Comparison of ENCODE assay signal across 7 mouse cellular contexts in genomic region chr11:63136205-63136604, GRCm38 (mm10). TPM values are rescaled to one million over a fixed set of nuclear protein-coding genes. Genes with fewer than 3 reads are reported as not detected.
DNase-seq lines count a peak whose midpoint lies in the region; ATAC-seq lines count a peak whose summit lies in the region.

No protein-coding gene starts in this region.

- peak; percentile 44 to 48 for DNase-seq in right cerebral cortex, postnatal 10 days (ENCODE audit: low spot score in 2 of 2)
- DNase-seq in right cerebral cortex, postnatal 4 days: no peak
- DNase-seq in gastrocnemius, postnatal 25 days: peak; percentile 63
- DNase-seq in skeletal muscle tissue, adult 2 months (ENCODE audit: low read depth, low spot score): peak; percentile 65
- no peak for DNase-seq in cerebellum, postnatal 36 days

- 0 out of 2 replicates have a peak overlapping the region, but pooled peaks have one; percentile 2 for H3K4me2 ChIP-seq in kidney, embryonic 16.5 days (replicated peaks; ENCODE audit: low read depth, low read length)

- peak overlapping the region; percentile 49 for H3K9ac ChIP-seq in kidney, embryonic 16.5 days (replicated peaks; ENCODE audit: low read length)

- peaks cover 39% of the 10 kb centered on the region for H3K4me1 ChIP-seq in kidney, embryonic 16.5 days (ENCODE audit: insufficient read depth, low read length)

- peaks cover 10% of the 10 kb centered on the region; the same call in 1 of the 2 replicates for H3K36me3 ChIP-seq in kidney, embryonic 16.5 days (ENCODE audit: insufficient read depth, low read length)

- peaks cover 20% of the 10 kb centered on the region for H3K27me3 ChIP-seq in kidney, embryonic 16.5 days (ENCODE audit: insufficient read depth, low read length)

- no peaks in the 10 kb centered on the region for H3K9me3 ChIP-seq in kidney, embryonic 16.5 days (ENCODE audit: low read length)

- no peak overlapping the region for H3K4me3 ChIP-seq in kidney, embryonic 16.5 days (ENCODE audit: low read length)

- ATAC-seq in kidney, embryonic 16.5 days (ENCODE audit: low FRiP score, low TSS enrichment): no peak
- ATAC-seq in erythroid progenitor cell, adult 5-6 weeks (replicated peaks; ENCODE audit: low FRiP score, poor library complexity, severe bottlenecking): no peak

- WGBS in kidney, embryonic 16.5 days: 71% methylated on average over 6 of the region's 6 CpGs

- peak overlapping the region; percentile 79; the same call in 1 of the 2 replicates for H3K27ac ChIP-seq in kidney, embryonic 16.5 days (ENCODE audit: low read length)

RNA-seq across cellular contexts. Expression of gene Pmp22, which starts 7.4 kb away (rescaled TPM):
- total RNA-seq in gastrocnemius, postnatal 25 days (2021): 10 to 100 TPM; 67.7 to 85.9 TPM
- 121 and 130 TPM in 2 replicates for polyA plus RNA-seq in kidney, embryonic 16.5 days (2015; fragmentation: Nextera tagmentation; extraction: Ambion mirVana)
- 1.7 and 1.8 TPM in 2 replicates for total RNA-seq in erythroid progenitor cell, adult 5-6 weeks (2015; ENCODE audit: low replicate concordance)
- total RNA-seq in erythroid progenitor cell, adult 5-6 weeks (2017; ENCODE audit: low replicate concordance): 1.2 TPM in 1 of 2 replicates, not detected in the other

Comparison
In these comparisons a context has a peak if more than half of its experiments do, and no peak if none do; other contexts are left out.
1. DNase-seq: peak in right cerebral cortex, postnatal 10 days (2 of 2), gastrocnemius, postnatal 25 days (single experiment) and skeletal muscle tissue, adult 2 months (single experiment); none in right cerebral cortex, postnatal 4 days (single experiment) and cerebellum, postnatal 36 days (0 of 2).
2. RNA of gene Pmp22, which starts 7.4 kb away (total RNA-seq): 67.7 to 85.9 TPM in gastrocnemius, postnatal 25 days; 1.2 to 1.8 TPM in erythroid progenitor cell, adult 5-6 weeks; every median in the first group is over 10 times any median in the second.